Mouse (Mus musculus) cerebellum, postnatal 36 days (tissue): ENCODE results near the gene Tcerg1l.

Experiments used
- DNase-seq, 2 experiments: peaks; one replicate each; pipeline ENCODE4 v3.0.0; 2021 to 2022; ENCODE audit warnings: mixed read lengths in 2 of 2

The Tcerg1l gene

GRCm38 (mm10) chr7:138215177-138215830, 182.2 kb downstream of the Tcerg1l start:
- no peak for DNase-seq

- no peak for DNase-seq
Measured at GRCm38 (mm10) chr7:138214710-138215109, 182.8 kb downstream of the Tcerg1l start.

DNA sequence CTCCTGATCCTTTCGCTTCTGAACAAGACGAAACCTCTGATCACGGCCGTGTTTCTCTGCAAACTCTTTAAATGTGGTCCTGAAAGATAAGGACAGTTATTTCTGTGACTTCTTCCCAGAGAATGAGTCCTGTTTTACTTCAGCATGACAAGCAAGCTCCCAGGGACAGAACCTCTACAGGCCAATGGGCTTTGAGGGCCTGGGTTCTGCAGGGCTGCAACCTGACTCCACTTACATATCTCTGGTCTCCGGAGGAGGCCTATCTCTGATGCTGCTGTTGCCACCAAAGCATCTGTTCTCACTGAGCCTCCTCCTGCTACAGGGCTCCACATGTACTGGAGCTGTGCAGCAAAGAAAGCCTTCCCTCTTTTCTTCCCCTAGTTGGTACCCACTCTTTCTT, 187.8 kb downstream of the Tcerg1l start:
- DNase-seq = no peak

- no peak for DNase-seq
Measured at GRCm38 (mm10) chr7:138205124-138205523, 192.4 kb downstream of the Tcerg1l start.

GRCm38 (mm10) chr7:138202162-138202832, 195.2 kb downstream of the Tcerg1l start:
- no peak for DNase-seq

GRCm38 (mm10) chr7:138199333-138200058, 198.0 kb downstream of the Tcerg1l start:
- DNase-seq = no peak

- no peak for DNase-seq
Measured at GRCm38 (mm10) chr7:138196139-138196538, 201.4 kb downstream of the Tcerg1l start.

- DNase-seq = no peak
Measured at GRCm38 (mm10) chr7:138184197-138184596, 213.3 kb downstream of the Tcerg1l start.

GRCm38 (mm10) chr7:138182216-138182615, 215.3 kb downstream of the Tcerg1l start:
- no peak for DNase-seq

- DNase-seq = no peak
Measured at GRCm38 (mm10) chr7:138178617-138179016, 218.9 kb downstream of the Tcerg1l start.

DNA sequence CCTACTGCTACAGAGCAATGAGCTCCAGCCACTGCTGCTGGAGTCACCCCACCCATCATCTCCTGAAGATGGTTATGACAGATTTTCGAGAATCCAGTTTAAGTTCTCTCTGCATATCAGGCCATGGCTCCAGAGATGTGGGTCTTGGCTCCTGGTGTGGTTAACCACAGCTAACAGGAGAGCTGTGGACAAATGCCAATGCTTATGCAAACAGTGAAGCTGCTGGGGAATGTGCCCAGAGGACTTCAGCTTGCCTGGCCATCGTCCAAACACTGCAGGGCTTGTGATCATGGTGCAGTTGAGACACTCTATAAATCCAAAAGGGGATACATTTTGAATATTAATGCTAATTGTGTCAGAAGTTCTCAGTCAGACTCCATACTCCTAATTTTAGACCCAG, 221.5 kb downstream of the Tcerg1l start:
- DNase-seq = peak in 1 of 2 experiments; percentile 10

- DNase-seq = no peak
Measured at GRCm38 (mm10) chr7:138170389-138170788, 227.1 kb downstream of the Tcerg1l start.
